12 mouse cellular contexts compared by ENCODE assay signal in the genomic region with DNA sequence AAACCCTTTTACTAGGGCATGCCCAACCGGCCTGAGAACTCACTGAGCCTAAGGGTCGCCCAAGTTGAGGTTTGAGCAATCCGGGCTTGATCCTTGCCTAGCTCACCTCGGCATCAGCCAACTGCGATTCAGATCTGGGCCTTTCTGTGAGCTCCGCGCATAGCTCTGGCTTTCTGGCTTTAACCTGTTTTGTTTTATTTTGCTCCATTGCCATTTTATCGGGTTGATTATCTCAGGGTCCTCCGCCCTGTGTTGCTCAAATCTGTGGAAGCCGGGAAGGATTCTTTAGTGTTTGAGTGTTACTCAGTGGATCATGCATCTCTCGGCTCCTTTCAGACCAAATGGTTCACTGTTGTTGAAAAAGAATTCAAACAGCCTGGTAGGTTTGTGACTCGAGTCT. TPM values are rescaled to one million over a fixed set of nuclear protein-coding genes. Genes with fewer than 3 reads are reported as not detected.
DNase-seq lines count a peak whose midpoint lies in the region; ATAC-seq and TF ChIP-seq lines count a peak whose summit lies in the region.
"Had no signal": no experiment of that assay in that cellular context is flagged by ENCODE, and none has a peak within 500 bp of the region (broad histone marks: within the 10 kb centered on the region; RNA-seq: fewer than 3 reads in every experiment).

No protein-coding gene starts in this region.

- H3K27ac ChIP-seq in intestine, embryonic 14.5 days (ENCODE audit: low read depth) = peak overlapping the region; percentile 96
- H3K27ac ChIP-seq in thymus, adult 2 months (ENCODE audit: control insufficient read depth, insufficient read depth, low read length) = no peak overlapping the region
- H3K27ac ChIP-seq: limb, embryonic 15.5 days; midbrain, embryonic 13.5 days had no signal

- H3K36me3 ChIP-seq in intestine, embryonic 14.5 days (ENCODE audit: control insufficient read depth, insufficient read depth, low read length) = no peaks in the 10 kb centered on the region
- H3K36me3 ChIP-seq in thymus, adult 2 months (ENCODE audit: control insufficient read depth, insufficient read depth, low read length) = no peaks in the 10 kb centered on the region
- H3K36me3 ChIP-seq: limb, embryonic 15.5 days; midbrain, embryonic 13.5 days had no signal

- 16% methylated on average over 12 of the region's 12 CpGs for WGBS in intestine, embryonic 14.5 days
- WGBS in thymus, adult 2 months = 28% methylated on average over 12 of the region's 12 CpGs

- H3K4me1 ChIP-seq in intestine, embryonic 14.5 days (replicated peaks; ENCODE audit: control insufficient read depth, insufficient read depth, low read length) = peaks cover 40% of the 10 kb centered on the region
- H3K4me1 ChIP-seq in thymus, adult 2 months (replicated peaks; ENCODE audit: control insufficient read depth, insufficient read depth, low read length) = no peaks in the 10 kb centered on the region
- H3K4me1 ChIP-seq: midbrain, embryonic 13.5 days had no signal

- peak; percentile 12 for DNase-seq in adrenal gland, adult 2 months
- DNase-seq in adrenal gland, adult 8-10 months = no peak
- DNase-seq in brain, embryonic 14.5 days (ENCODE audit: low read depth) = peak; percentile 29
- peak; percentile 82 for DNase-seq in intestine, embryonic 14.5 days (ENCODE audit: low spot score)
- DNase-seq in neural tube, embryonic 10.5 days (ENCODE audit: extremely low spot score, low spot score) = peak; percentile 67
- no peak for DNase-seq in thymus, adult 2 months
- DNase-seq in layer of hippocampus, postnatal 10 days (ENCODE audit: low spot score in 2 of 2) = no peak
- no peak for DNase-seq in heart, postnatal 14 days

- no peaks in the 10 kb centered on the region for H3K9me3 ChIP-seq in intestine, embryonic 14.5 days (ENCODE audit: control insufficient read depth, low read length)
- H3K9me3 ChIP-seq: limb, embryonic 15.5 days; midbrain, embryonic 13.5 days had no signal

- no peak for ATAC-seq in intestine, embryonic 14.5 days (replicated peaks; ENCODE audit: low FRiP score, low TSS enrichment, low read depth)
- ATAC-seq: forebrain, postnatal 0 days; midbrain, embryonic 13.5 days had no signal

- TF ChIP-seq POLR2A in brain, embryonic 14.5 days (IDR thresholded peaks at IDR 0.05; ENCODE audit: borderline replicate concordance, extremely low read depth, insufficient read depth, insufficient read length, poor library complexity, severe bottlenecking) = no peak
- no peak for TF ChIP-seq POLR2A in thymus, adult 2 months (IDR thresholded peaks at IDR 0.05; ENCODE audit: control insufficient read depth, extremely low read depth, insufficient read depth, low read length, poor library complexity)

- peak overlapping the region; percentile 38 for H3K4me3 ChIP-seq in intestine, embryonic 14.5 days (ENCODE audit: low read depth, low read length)
- no peak overlapping the region for H3K4me3 ChIP-seq in thymus, adult 2 months (ENCODE audit: control insufficient read depth, insufficient read depth, low read length)
- H3K4me3 ChIP-seq: midbrain, embryonic 13.5 days had no signal

- intact Hi-C loops in heart, postnatal 14 days (cut with DNase I) = no loop called here

- H3K9ac ChIP-seq in intestine, embryonic 14.5 days (ENCODE audit: low read length) = peak overlapping the region; percentile 74
- H3K9ac ChIP-seq: forebrain, postnatal 0 days; limb, embryonic 15.5 days; midbrain, embryonic 13.5 days had no signal

- 0 out of 2 replicates have a peak, but pooled peaks cover 3% of the 10 kb centered on the region for H3K27me3 ChIP-seq in intestine, embryonic 14.5 days (replicated peaks; ENCODE audit: control insufficient read depth, insufficient read depth, low read length)
- peaks cover 19% of the 10 kb centered on the region for H3K27me3 ChIP-seq in thymus, adult 2 months (ENCODE audit: control insufficient read depth, insufficient read depth, low read length)

- TF ChIP-seq CTCF in brain, embryonic 14.5 days (IDR thresholded peaks at IDR 0.05; ENCODE audit: borderline replicate concordance, extremely low read depth, insufficient read depth, insufficient read length) = no peak
- no peak for TF ChIP-seq CTCF in thymus, adult 2 months (IDR thresholded peaks at IDR 0.05; ENCODE audit: borderline replicate concordance, control insufficient read depth, extremely low read depth, insufficient read depth, low read length, poor library complexity)

- peak overlapping the region; percentile 72 for H3K4me2 ChIP-seq in intestine, embryonic 14.5 days (ENCODE audit: low read length)
- H3K4me2 ChIP-seq: limb, embryonic 15.5 days; midbrain, embryonic 13.5 days had no signal

RNA-seq across cellular contexts. Expression of gene Hoxc4, which starts 40.0 kb away (rescaled TPM):
- 10 to 100 TPM in 1 of 2 experiments, 1 to 10 TPM in 1; 5.1 to 12.4 TPM for total RNA-seq in adrenal gland, adult 2 months (2021)
- polyA plus RNA-seq in adrenal gland, adult 2 months (2012; rRNA removed) = 8.8 and 9.6 TPM in 2 replicates
- 10 to 100 TPM in 2 of 4 experiments, 1 to 10 TPM in 2; 5.0 to 17.9 (median 10.8) TPM for total RNA-seq in adrenal gland, adult 8-10 months (2022)
- polyA plus RNA-seq in brain, embryonic 14.5 days (2012; rRNA removed) = 1.2 and 13.6 TPM in 2 replicates
- 14.6 and 15.6 TPM in 2 replicates for polyA plus RNA-seq in intestine, embryonic 14.5 days (2014; fragmentation: Nextera tagmentation; extraction: Ambion mirVana)
- polyA plus RNA-seq in thymus, adult 2 months (2012; rRNA removed) = 0.19 and 0.22 TPM in 2 replicates
- total RNA-seq in layer of hippocampus, postnatal 10 days (2021) = not detected
- under 1 TPM in 1 of 2 experiments, not detected in 1; 0.31 TPM for total RNA-seq in heart, postnatal 14 days (2021)
- total RNA-seq: forebrain, postnatal 0 days; heart, adult 8-10 months had no signal
- polyA plus RNA-seq: forebrain, postnatal 0 days had no signal

Comparison
In these comparisons a context has a peak if more than half of its experiments do, and no peak if none do; other contexts are left out.
1. DNase-seq: peak in adrenal gland, adult 2 months (single experiment), brain, embryonic 14.5 days (single experiment), intestine, embryonic 14.5 days (single experiment) and neural tube, embryonic 10.5 days (single experiment); none in adrenal gland, adult 8-10 months (single experiment), thymus, adult 2 months (single experiment), layer of hippocampus, postnatal 10 days (0 of 2) and heart, postnatal 14 days (0 of 2).
2. RNA of gene Hoxc4, which starts 40.0 kb away (total RNA-seq): 5.0 to 17.9 TPM in adrenal gland, adult 8-10 months and 5.1 to 12.4 TPM in adrenal gland, adult 2 months; 0.31 TPM in heart, postnatal 14 days and not detected in layer of hippocampus, postnatal 10 days; every median in the first group is over 4 times any median in the second.